In genomic region chr12:105413909-105414308, GRCm38 (mm10) we compare ENCODE assay signal across 15 mouse cellular contexts.
"Had no signal": no experiment of that assay in that cellular context is flagged by ENCODE, and none has a peak within 500 bp of the region (broad histone marks: within the 10 kb centered on the region; RNA-seq: fewer than 3 reads in every experiment).

No protein-coding gene starts in this region.

- H3K9me3 ChIP-seq: liver, embryonic 13.5 days; midbrain, embryonic 12.5 days; neural tube, embryonic 12.5 days had no signal

- H3K36me3 ChIP-seq: liver, embryonic 13.5 days; midbrain, embryonic 12.5 days; neural tube, embryonic 12.5 days had no signal

- H3K4me3 ChIP-seq: left cerebral cortex, adult 2 months; liver, embryonic 13.5 days; midbrain, embryonic 12.5 days; neural tube, embryonic 12.5 days had no signal

- DNase-seq: kidney, adult 18-20 months; kidney, adult 9 months; kidney, postnatal 14 days; kidney, postnatal 4 days; layer of hippocampus, adult 9-11 months; layer of hippocampus, postnatal 36 days; liver, embryonic 13.5 days; lung, adult 2 months; lung, postnatal 14 days; lung, postnatal 4 days; thymus, adult 18-20 months; thymus, postnatal 36 days had no signal

- H3K27ac ChIP-seq: left cerebral cortex, adult 2 months; liver, embryonic 13.5 days; midbrain, embryonic 12.5 days; neural tube, embryonic 12.5 days had no signal

- H3K4me1 ChIP-seq: liver, embryonic 13.5 days; midbrain, embryonic 12.5 days; neural tube, embryonic 12.5 days had no signal

- H3K9ac ChIP-seq: liver, embryonic 13.5 days; midbrain, embryonic 12.5 days; neural tube, embryonic 12.5 days had no signal

- H3K4me2 ChIP-seq: liver, embryonic 13.5 days; midbrain, embryonic 12.5 days; neural tube, embryonic 12.5 days had no signal

- H3K27me3 ChIP-seq: liver, embryonic 13.5 days; midbrain, embryonic 12.5 days; neural tube, embryonic 12.5 days had no signal
